Mouse (Mus musculus): ENCODE results near the gene Satb1. TPM values are rescaled to one million over a fixed set of nuclear protein-coding genes. Genes with fewer than 3 reads are reported as not detected.

Satb1 gene
- total and polyA plus RNA-seq, 3 experiments: not detected

DNA sequence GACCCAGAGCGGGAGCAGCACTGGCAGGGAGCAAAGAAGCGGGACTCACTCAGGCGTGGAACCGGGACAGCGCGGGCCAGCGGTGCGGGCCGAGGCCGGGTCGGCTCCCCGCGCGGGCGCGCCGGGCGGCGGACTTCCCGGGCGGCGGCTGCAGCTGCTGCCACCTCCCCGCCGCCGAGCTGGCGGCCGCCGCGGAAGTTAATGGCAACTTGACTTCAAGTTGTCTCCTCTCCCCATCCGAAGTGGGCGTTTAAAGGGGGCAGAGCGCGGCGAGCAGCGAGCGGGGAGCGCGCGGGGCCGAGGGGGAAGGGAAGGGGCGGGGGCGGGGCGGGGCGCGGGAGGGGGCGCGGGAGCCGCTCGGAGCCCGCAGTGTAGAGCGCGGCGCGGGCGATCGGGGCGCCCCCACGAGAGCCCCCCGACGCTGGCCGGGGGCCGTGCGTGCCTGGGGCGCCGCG, 642 bp downstream of the Satb1 start:
- Histone ChIP-seq H3K9me3 (replicated peaks; ENCODE audit: low read length) (peaks cover 42% of the 10 kb centered on the region), H3K27me3 (replicated peaks) (no peaks in the 10 kb centered on the region), H3K36me3 (replicated peaks in 1 of 2; ENCODE audit: control insufficient read depth in 1 of 2, insufficient read depth in 1 of 2, low read length in 1 of 2) (no peaks in the 10 kb centered on the region), H3K4me2 (ENCODE audit: insufficient read depth, low read depth, poor library complexity, severe bottlenecking) (no peak overlapping the region), H3K27ac (ENCODE audit: insufficient read depth, low read depth) (no peak overlapping the region), H3K9ac (ENCODE audit: insufficient read depth, low read depth) (no peak overlapping the region), H3K4me3 (replicated peaks in 1 of 3; ENCODE audit: low read depth in 2 of 3, low read length in 2 of 3, poor library complexity in 1 of 3) (no peak overlapping the region), H3K79me2 (replicated peaks; ENCODE audit: control insufficient read depth, extremely low read depth, insufficient read depth, poor library complexity, severe bottlenecking) (no peaks in the 10 kb centered on the region), H3K4me1 (ENCODE audit: control insufficient read depth in 1 of 2, insufficient read depth in 2 of 2) (no peaks in the 10 kb centered on the region)
- TF ChIP-seq JUN (IDR thresholded peaks at IDR 0.05; ENCODE audit: insufficient read depth, low read depth, low read length) (no peak), PAX5 (IDR thresholded peaks at IDR 0.05; ENCODE audit: low read length) (no peak), CHD2 (IDR thresholded peaks at IDR 0.05; ENCODE audit: low read length) (no peak), MYC (IDR thresholded peaks at IDR 0.05; ENCODE audit: low read depth, low read length) (no peak), RCOR1 (conservative IDR thresholded peaks at IDR 0.05; ENCODE audit: low read depth, low read length) (no peak), BHLHE40 (IDR thresholded peaks at IDR 0.05; ENCODE audit: low read depth, low read length) (no peak), ETS1 (conservative IDR thresholded peaks at IDR 0.05; ENCODE audit: low read depth, low read length) (no peak), NRF1 (IDR thresholded peaks at IDR 0.05; ENCODE audit: low read depth, low read length) (no peak), POLR2AphosphoS2 (IDR thresholded peaks at IDR 0.05; ENCODE audit: low read depth, low read length) (no peak), SIN3A (IDR thresholded peaks at IDR 0.05; ENCODE audit: low read length) (no peak), POLR2A (IDR thresholded peaks at IDR 0.05; ENCODE audit: low read depth, low read length) (no peak), ELF1 (IDR thresholded peaks at IDR 0.05; ENCODE audit: low read depth, low read length) (no peak), ZMIZ1 (IDR thresholded peaks at IDR 0.05; ENCODE audit: low read depth, low read length) (no peak), ZKSCAN1 (IDR thresholded peaks at IDR 0.05; ENCODE audit: borderline replicate concordance, low read depth, low read length) (no peak), MEF2A (IDR thresholded peaks at IDR 0.05; ENCODE audit: borderline replicate concordance, low read depth, low read length) (no peak), TCF12 (IDR thresholded peaks at IDR 0.05; ENCODE audit: low read depth, low read length) (no peak), ZC3H11A (IDR thresholded peaks at IDR 0.05; ENCODE audit: low read depth, low read length) (no peak), SMC3 (IDR thresholded peaks at IDR 0.05; ENCODE audit: low read depth, low read length) (no peak), IRF4 (IDR thresholded peaks at IDR 0.05; ENCODE audit: low read depth, low read length) (no peak), USF2 (conservative IDR thresholded peaks at IDR 0.05; ENCODE audit: low read depth, low read length) (no peak)
- dilution Hi-C loops (cut with MboI; ENCODE audit: extremely low pct_ligation_motif_present, extremely low pct_unique_long_range_greater_than_20kb, low sequenced_read_pairs) (no loop called here), in situ Hi-C loops (cut with MboI; ENCODE audit: low pct_ligation_motif_present, low pct_unique_long_range_greater_than_20kb, low sequenced_read_pairs) (no loop called here)
- DNase-seq (ENCODE audit: extremely low read depth): no peak

DNA sequence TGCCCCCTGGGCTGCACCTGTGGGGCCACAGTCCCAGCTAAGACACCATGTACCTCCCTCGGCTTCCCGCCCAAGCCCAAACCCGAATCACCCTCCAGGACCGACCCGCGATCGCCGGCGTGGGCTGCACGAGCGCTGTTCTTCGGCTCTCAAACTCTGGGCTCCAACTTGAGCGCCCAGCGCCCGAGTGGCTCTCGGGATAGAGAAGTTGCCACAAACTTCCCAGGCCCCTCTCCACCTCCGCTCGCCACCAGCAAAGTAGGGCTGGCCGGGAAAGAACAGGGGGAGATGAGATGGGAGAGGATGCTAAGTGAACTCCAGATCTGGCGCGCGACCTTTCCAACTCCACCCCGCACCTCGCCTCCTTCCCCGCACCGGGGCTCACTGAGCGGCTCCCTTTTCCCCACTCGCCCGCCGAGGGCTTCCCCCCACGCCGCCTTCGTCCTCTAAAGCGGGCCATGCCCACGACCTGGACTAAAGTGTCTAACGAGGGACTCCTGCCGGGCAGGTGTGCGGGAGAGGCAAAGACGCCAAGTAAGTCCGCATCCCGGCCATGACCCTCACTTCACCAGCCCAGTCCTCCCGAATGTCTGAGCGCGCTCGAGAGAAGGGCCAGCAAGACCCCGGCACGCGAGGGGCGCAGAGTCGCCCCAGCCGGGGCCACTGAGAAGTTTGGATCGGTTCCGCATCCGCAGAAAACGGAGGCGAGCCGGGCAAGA, 1.2 kb downstream of the Satb1 start:
- no peak for TF ChIP-seq GABPA (IDR thresholded peaks at IDR 0.05; ENCODE audit: insufficient replicate concordance, low read depth, low read length)
- no peak for TF ChIP-seq POLR2AphosphoS2 (IDR thresholded peaks at IDR 0.05; ENCODE audit: low read depth, low read length)
- no peak for TF ChIP-seq ZNF384 (IDR thresholded peaks at IDR 0.05; ENCODE audit: low read depth, low read length)
- no peak for TF ChIP-seq JUND (conservative IDR thresholded peaks at IDR 0.05; ENCODE audit: low read depth, low read length)
- TF ChIP-seq PAX5 (IDR thresholded peaks at IDR 0.05; ENCODE audit: low read length): no peak
- TF ChIP-seq KAT2A (IDR thresholded peaks at IDR 0.05; ENCODE audit: insufficient replicate concordance, low read length): no peak
- no peak for TF ChIP-seq EP300 (IDR thresholded peaks at IDR 0.05; ENCODE audit: low read length)
- TF ChIP-seq UBTF (IDR thresholded peaks at IDR 0.05; ENCODE audit: low read depth, low read length): no peak
- no peak for TF ChIP-seq IRF4 (IDR thresholded peaks at IDR 0.05; ENCODE audit: low read depth, low read length)
- no peak for TF ChIP-seq CHD2 (IDR thresholded peaks at IDR 0.05; ENCODE audit: low read length)
- no peak for TF ChIP-seq ELF1 (IDR thresholded peaks at IDR 0.05; ENCODE audit: low read depth, low read length)
- no peak for TF ChIP-seq CTCF (conservative IDR thresholded peaks at IDR 0.05 in 1 of 2, IDR thresholded peaks at IDR 0.05 in 1 of 2; ENCODE audit: low read depth in 2 of 2, low read length in 2 of 2)
- no peak for TF ChIP-seq ETS1 (conservative IDR thresholded peaks at IDR 0.05; ENCODE audit: low read depth, low read length)
- TF ChIP-seq NRF1 (IDR thresholded peaks at IDR 0.05; ENCODE audit: low read depth, low read length): no peak
- no peak for TF ChIP-seq ZC3H11A (IDR thresholded peaks at IDR 0.05; ENCODE audit: low read depth, low read length)
- TF ChIP-seq CHD1 (IDR thresholded peaks at IDR 0.05; ENCODE audit: low read depth, low read length): no peak
- no peak for TF ChIP-seq TCF12 (IDR thresholded peaks at IDR 0.05; ENCODE audit: low read depth, low read length)
- no peak for TF ChIP-seq ZMIZ1 (IDR thresholded peaks at IDR 0.05; ENCODE audit: low read depth, low read length)
- TF ChIP-seq SMC3 (IDR thresholded peaks at IDR 0.05; ENCODE audit: low read depth, low read length): no peak
- Histone ChIP-seq H3K4me2 (ENCODE audit: insufficient read depth, low read depth, poor library complexity, severe bottlenecking) (no peak overlapping the region), H3K27me3 (replicated peaks) (no peaks in the 10 kb centered on the region), H3K9me3 (replicated peaks; ENCODE audit: low read length) (peaks cover 36% of the 10 kb centered on the region), H3K36me3 (replicated peaks in 1 of 2; ENCODE audit: control insufficient read depth in 1 of 2, insufficient read depth in 1 of 2, low read length in 1 of 2) (no peaks in the 10 kb centered on the region), H3K27ac (ENCODE audit: insufficient read depth, low read depth) (no peak overlapping the region), H3K9ac (ENCODE audit: insufficient read depth, low read depth) (no peak overlapping the region), H3K4me3 (replicated peaks in 1 of 3; ENCODE audit: low read depth in 2 of 3, low read length in 2 of 3, poor library complexity in 1 of 3) (no peak overlapping the region), H3K79me2 (replicated peaks; ENCODE audit: control insufficient read depth, extremely low read depth, insufficient read depth, poor library complexity, severe bottlenecking) (no peaks in the 10 kb centered on the region), H3K4me1 (ENCODE audit: control insufficient read depth in 1 of 2, insufficient read depth in 2 of 2) (no peaks in the 10 kb centered on the region)
- DNase-seq (ENCODE audit: extremely low read depth): no peak
- dilution Hi-C loops (cut with MboI; ENCODE audit: extremely low pct_ligation_motif_present, extremely low pct_unique_long_range_greater_than_20kb, low sequenced_read_pairs) (no loop called here), in situ Hi-C loops (cut with MboI; ENCODE audit: low pct_ligation_motif_present, low pct_unique_long_range_greater_than_20kb, low sequenced_read_pairs) (no loop called here)

All from CH12.LX (cell line).